Mouse (Mus musculus) liver, embryonic 13.5 days (tissue): ENCODE measurements around the gene Sestd1. TPM values are rescaled to one million over a fixed set of nuclear protein-coding genes. Genes with fewer than 3 reads are reported as not detected.

Source experiments
- ATAC-seq: fragments of 200-750 bp; cut with Nextera tagmentation; 2 replicates; pipeline ENCODE4 v1.8.0; 2017; ENCODE audit warnings: low read depth, mild to moderate bottlenecking, moderate number of reproducible peaks, moderate library complexity
- DNase-seq: peaks from one replicate; pipeline ENCODE4 v3.0.0; 2022
- H3K27ac ChIP-seq: fragments of 300-500 bp; sonication (generic); 2 replicates; pipeline ENCODE4 v1.5.1; 2015; ENCODE audit warnings: moderate library complexity, mild to moderate bottlenecking, inconsistent platforms
- H3K27me3 ChIP-seq: fragments of 300-500 bp; sonication (generic); 2 replicates; pipeline ENCODE4 v1.6.1; 2015; ENCODE audit warnings: mild to moderate bottlenecking, inconsistent platforms
- H3K36me3 ChIP-seq: fragments of 300-500 bp; sonication (generic); 2 replicates; pipeline ENCODE4 v1.6.1; 2015; ENCODE audit warnings: mild to moderate bottlenecking, inconsistent platforms
- H3K4me1 ChIP-seq: fragments of 300-500 bp; sonication (generic); replicated peaks from 2 replicates; pipeline ENCODE4 v1.6.1; 2015; ENCODE audit warnings: inconsistent platforms
- H3K4me2 ChIP-seq: fragments of 300-500 bp; sonication (generic); 2 replicates; pipeline ENCODE4 v1.6.1; 2015; ENCODE audit warnings: inconsistent platforms, mild to moderate bottlenecking, moderate library complexity
- H3K4me3 ChIP-seq: fragments of 300-500 bp; sonication (generic); replicated peaks from 2 replicates; pipeline ENCODE4 v1.5.1; 2015; ENCODE audit warnings: mild to moderate bottlenecking, inconsistent platforms
- H3K9ac ChIP-seq: fragments of 300-500 bp; sonication (generic); 2 replicates; pipeline ENCODE4 v1.6.1; 2015; ENCODE audit warnings: mild to moderate bottlenecking, inconsistent platforms
- H3K9me3 ChIP-seq: fragments of 300-500 bp; sonication (generic); replicated peaks from 2 replicates; pipeline ENCODE4 v1.6.1; 2016; ENCODE audit warnings: inconsistent platforms
- whole genome bisulfite sequencing: fragments of 180-500 bp; shearing (Covaris S2); methylation state at CpG from one replicate; pipeline ENCODE4 v1.1.7; 2015; ENCODE audit not compliant: insufficient replicate concordance; 5-methylcytosine and 5-hydroxymethylcytosine counted together
- polyA plus RNA-seq: library from polyadenylated mRNA; unstranded; fragments of >200 nt; fragmentation: Nextera tagmentation; extraction: Ambion mirVana; gene quantifications from 2 replicates; pipeline ENCODE4 v1.2.1, GENCODE M21; 2015

Sestd1 gene
- polyA plus RNA-seq, 1 experiment from 2014 or later, result 0.54 TPM

DNA sequence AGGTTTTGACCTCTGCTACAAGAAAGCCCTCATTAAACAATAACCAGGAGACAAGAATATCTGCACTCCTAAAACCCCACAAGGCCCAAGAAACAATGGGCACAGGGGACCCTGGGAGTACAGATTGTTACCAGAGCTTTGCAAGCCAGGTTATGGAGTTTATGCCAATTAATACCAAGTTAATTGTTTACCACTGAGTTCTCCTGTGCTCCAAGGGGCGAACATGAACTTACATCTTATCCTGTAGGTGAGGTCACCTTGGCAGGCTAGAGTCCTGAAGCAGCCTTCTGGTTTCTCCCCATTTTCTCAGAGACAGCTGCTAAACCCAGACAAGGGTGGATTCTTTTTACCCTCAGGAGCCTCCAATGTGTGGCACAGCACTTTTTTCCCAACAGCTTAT, 32.0 kb downstream of the Sestd1 start:
- ATAC-seq (no peak), DNase-seq (no peak)
- no peak overlapping the region for H3K4me3 ChIP-seq
- H3K27ac ChIP-seq, result no peak overlapping the region
- H3K36me3 ChIP-seq, result no peaks in the 10 kb centered on the region
- 37% methylated on average over 1 of the region's 1 CpGs for WGBS
- H3K4me2 ChIP-seq, result no peak overlapping the region
- no peaks in the 10 kb centered on the region for H3K4me1 ChIP-seq
- no peak overlapping the region for H3K9ac ChIP-seq
- H3K9me3 ChIP-seq, result no peaks in the 10 kb centered on the region
- no peaks in the 10 kb centered on the region for H3K27me3 ChIP-seq

DNA sequence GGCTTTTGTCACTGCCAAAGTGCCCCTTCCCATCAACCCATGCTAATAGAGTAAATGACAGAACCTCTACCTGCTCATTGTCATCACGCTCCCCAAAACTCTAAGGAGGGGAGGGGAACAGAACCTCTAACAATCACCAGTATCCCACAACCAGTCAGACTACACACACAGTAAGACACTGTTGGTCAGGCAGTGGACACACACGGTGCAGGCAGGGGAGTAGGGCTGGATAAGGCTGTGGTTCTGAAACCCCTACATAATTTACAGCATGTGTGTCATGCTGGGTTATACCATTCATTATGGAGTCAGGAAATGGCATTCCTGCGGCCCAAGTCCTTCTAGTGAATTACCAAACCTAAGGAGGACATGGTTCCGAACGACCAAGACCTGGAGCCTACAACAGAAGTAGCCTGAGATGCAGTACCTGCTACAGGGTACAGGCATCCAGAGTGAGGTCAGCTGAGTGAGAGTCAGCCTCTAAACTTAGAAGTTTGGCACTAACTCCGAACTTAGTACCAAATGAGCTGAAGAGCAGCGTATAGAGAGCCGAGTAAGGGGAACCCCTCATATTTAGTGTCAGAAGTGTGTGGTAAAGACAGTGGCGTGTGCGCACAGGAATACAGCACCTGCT, 33.1 kb downstream of the Sestd1 start:
- H3K27ac ChIP-seq, result no peak overlapping the region
- no peaks in the 10 kb centered on the region for H3K27me3 ChIP-seq
- H3K36me3 ChIP-seq, result no peaks in the 10 kb centered on the region
- H3K9me3 ChIP-seq, result no peaks in the 10 kb centered on the region
- H3K9ac ChIP-seq, result no peak overlapping the region
- ATAC-seq (no peak), DNase-seq (no peak)
- no peak overlapping the region for H3K4me2 ChIP-seq
- 71% methylated on average over 10 of the region's 10 CpGs for WGBS
- no peak overlapping the region for H3K4me3 ChIP-seq
- H3K4me1 ChIP-seq, result no peaks in the 10 kb centered on the region

DNA sequence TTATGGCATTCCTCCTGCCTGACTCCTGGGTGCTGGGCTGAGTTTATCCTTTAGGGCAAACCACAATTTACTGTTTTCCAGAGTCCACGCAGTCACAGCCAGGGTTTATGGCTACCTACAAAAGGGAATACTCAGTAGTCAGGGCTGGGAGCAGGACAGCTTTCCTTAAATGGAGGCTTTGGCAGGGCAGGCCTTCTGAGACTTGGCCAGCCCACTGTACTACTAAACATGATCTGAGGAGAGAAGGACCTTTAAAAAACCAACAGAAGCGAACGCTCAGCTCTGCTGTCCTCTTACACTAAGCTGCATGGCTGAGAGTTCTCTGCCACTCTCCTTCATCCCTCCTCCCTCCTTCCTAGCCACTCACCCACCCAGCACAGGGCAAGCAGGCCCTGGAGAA, 34.6 kb downstream of the Sestd1 start:
- no peaks in the 10 kb centered on the region for H3K9me3 ChIP-seq
- no peaks in the 10 kb centered on the region for H3K4me1 ChIP-seq
- no peak overlapping the region for H3K4me3 ChIP-seq
- no peaks in the 10 kb centered on the region for H3K27me3 ChIP-seq
- no peak overlapping the region for H3K9ac ChIP-seq
- no peak overlapping the region for H3K4me2 ChIP-seq
- no peaks in the 10 kb centered on the region for H3K36me3 ChIP-seq
- no peak for ATAC-seq
- no peak overlapping the region for H3K27ac ChIP-seq
- 72% methylated on average over 3 of the region's 3 CpGs for WGBS
- no peak for DNase-seq

DNA sequence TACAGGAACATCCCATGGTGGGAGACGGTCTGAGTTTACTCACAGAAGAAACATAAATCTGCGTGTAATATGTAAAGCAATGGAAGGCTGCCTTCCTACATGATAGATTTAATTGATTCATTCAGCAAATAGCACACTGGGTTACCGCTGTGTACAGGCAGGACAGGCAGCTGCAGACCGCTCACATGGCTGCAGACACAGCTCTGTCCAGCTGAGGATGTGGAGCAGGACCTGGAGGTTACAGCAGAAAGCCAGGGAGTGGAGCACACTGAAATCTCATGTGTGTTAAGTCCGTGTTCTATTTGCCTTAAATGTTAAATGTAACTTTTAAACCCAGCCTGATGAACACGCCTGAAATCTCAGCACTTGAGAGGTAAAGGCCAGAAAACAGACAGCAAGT, 38.1 kb downstream of the Sestd1 start:
- Histone ChIP-seq H3K9ac (no peak overlapping the region), H3K9me3 (no peaks in the 10 kb centered on the region), H3K4me3 (no peak overlapping the region), H3K36me3 (no peaks in the 10 kb centered on the region), H3K4me2 (no peak overlapping the region), H3K27me3 (no peaks in the 10 kb centered on the region), H3K27ac (no peak overlapping the region), H3K4me1 (no peaks in the 10 kb centered on the region)
- DNase-seq (no peak), ATAC-seq (no peak)
- WGBS, result 65% methylated on average over 6 of the region's 6 CpGs

DNA sequence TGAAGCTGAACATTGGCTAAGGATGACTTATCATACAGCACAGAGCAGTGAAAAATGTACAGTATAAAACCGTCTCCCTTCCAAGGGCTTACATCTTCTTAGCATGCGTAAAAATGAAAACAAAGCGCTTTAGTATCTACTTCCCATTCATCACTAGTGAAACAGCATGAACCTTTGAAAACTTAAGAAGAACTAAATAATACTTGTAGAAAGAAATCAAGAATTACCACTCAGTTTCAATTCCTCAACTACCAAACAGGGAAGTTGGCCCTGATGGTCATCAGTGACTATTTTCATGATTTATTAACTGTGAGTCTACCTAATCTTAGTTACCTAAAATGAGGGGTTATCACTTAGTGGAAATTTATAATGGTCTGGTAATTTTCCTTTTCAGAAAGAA, 41.8 kb downstream of the Sestd1 start:
- Histone ChIP-seq H3K4me1 (no peaks in the 10 kb centered on the region), H3K9ac (no peak overlapping the region), H3K4me2 (no peak overlapping the region), H3K27me3 (no peaks in the 10 kb centered on the region), H3K9me3 (no peaks in the 10 kb centered on the region), H3K36me3 (no peaks in the 10 kb centered on the region), H3K4me3 (no peak overlapping the region), H3K27ac (no peak overlapping the region)
- DNase-seq (no peak), ATAC-seq (no peak)
- WGBS, result 70% methylated on average over 3 of the region's 3 CpGs

DNA sequence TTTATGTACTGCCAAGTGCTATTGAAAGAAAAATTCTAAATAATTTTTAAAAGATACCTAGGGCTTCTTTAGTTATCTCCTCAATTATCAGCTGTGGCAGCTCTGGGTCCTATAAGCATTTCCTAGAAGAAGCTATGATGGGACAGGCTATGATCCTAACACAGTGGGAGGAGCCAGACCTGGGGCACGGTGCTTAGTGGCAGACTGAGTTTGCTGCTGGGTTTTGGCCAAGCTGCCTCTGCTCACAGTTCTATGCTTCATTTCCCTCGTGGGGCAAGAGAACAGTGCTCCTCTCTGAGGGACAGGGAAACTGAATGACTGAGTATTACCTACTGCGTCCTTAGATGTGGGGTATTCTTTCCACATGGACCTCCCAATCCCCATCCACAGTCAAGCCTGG, 42.3 kb downstream of the Sestd1 start:
- DNase-seq, result no peak
- no peaks in the 10 kb centered on the region for H3K27me3 ChIP-seq
- H3K4me1 ChIP-seq, result no peaks in the 10 kb centered on the region
- H3K4me2 ChIP-seq, result no peak overlapping the region
- 33% methylated on average over 3 of the region's 3 CpGs for WGBS
- H3K9ac ChIP-seq, result no peak overlapping the region
- ATAC-seq, result no peak
- no peak overlapping the region for H3K27ac ChIP-seq
- H3K9me3 ChIP-seq, result no peaks in the 10 kb centered on the region
- H3K4me3 ChIP-seq, result no peak overlapping the region
- no peaks in the 10 kb centered on the region for H3K36me3 ChIP-seq

DNA sequence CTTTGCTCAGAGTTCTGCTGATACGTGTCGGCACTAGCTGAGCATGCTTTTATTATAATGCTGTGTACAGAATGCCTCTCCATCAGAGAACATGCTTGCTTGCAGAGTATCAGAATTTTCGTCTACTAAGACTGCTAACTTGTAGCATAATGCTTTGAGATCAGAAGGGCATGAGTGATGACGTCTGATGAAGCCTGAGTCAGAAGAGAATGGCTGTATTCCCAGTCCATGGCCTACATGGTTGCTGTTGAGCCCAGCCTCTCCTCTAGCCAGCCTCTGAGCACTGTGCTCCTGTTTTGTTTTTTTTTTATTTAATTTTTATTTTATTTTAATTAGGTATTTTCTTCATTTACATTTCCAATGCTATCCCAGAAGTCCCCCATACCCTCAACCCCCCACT, 43.5 kb downstream of the Sestd1 start:
- DNase-seq, result no peak
- Histone ChIP-seq H3K9me3 (no peaks in the 10 kb centered on the region), H3K4me2 (no peak overlapping the region), H3K27me3 (no peaks in the 10 kb centered on the region), H3K4me1 (no peaks in the 10 kb centered on the region), H3K27ac (no peak overlapping the region), H3K9ac (no peak overlapping the region), H3K4me3 (no peak overlapping the region), H3K36me3 (no peaks in the 10 kb centered on the region)
- 65% methylated on average over 4 of the region's 4 CpGs for WGBS
- no peak for ATAC-seq

DNA sequence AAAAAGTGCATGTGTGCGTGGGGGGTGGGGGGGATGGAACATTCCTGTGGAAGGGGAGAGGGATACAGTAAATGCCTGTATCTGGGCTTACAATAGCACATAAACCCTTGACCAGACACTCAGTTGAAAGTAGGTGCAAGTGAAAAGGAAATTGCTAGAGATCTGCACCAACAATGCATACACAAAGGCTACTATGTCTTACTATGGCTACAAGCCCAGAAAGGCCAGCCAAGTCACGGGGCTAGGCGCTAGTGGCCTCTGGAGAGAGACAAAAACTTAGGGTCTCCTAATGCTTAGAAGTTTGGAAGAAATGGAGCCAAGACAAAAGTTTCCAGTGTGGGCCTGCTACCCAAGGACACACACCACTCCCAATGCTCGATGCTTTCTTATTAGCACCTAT, 44.5 kb downstream of the Sestd1 start:
- H3K4me3 ChIP-seq, result no peak overlapping the region
- no peak for DNase-seq

DNA sequence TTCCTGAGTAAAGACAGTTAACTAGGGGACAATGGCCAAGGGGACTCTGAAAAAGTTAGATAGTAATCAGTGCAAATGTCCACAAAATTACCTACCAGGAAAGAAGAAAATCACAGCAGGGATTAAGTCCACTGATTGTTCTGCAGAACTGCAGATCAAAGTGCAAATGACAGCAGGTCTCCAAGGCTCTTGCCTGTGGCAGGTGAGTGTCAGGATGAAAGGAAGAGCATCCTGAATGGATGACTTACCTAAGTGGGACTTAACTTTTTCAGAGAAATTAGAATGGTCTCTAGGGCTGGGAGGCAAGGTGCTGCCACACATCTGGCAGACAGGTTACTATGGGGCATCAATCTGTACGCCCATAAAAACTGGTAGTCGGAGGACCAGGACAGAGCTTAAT, 47.8 kb downstream of the Sestd1 start:
- WGBS, result 79% methylated on average over 2 of the region's 2 CpGs
- DNase-seq, result no peak
- Histone ChIP-seq H3K9ac (no peak overlapping the region), H3K4me3 (no peak overlapping the region), H3K9me3 (no peaks in the 10 kb centered on the region), H3K27ac (no peak overlapping the region), H3K36me3 (no peaks in the 10 kb centered on the region), H3K4me2 (no peak overlapping the region), H3K4me1 (no peaks in the 10 kb centered on the region), H3K27me3 (no peaks in the 10 kb centered on the region)
- ATAC-seq, result no peak

More for the DNA sequence above, 44.5 kb downstream of the Sestd1 start:
- H3K27ac ChIP-seq, result no peak overlapping the region
- H3K9me3 ChIP-seq, result no peaks in the 10 kb centered on the region
- no peak overlapping the region for H3K4me2 ChIP-seq
- no peaks in the 10 kb centered on the region for H3K36me3 ChIP-seq
- H3K4me1 ChIP-seq, result no peaks in the 10 kb centered on the region
- H3K9ac ChIP-seq, result no peak overlapping the region
- no peak for ATAC-seq
- H3K27me3 ChIP-seq, result no peaks in the 10 kb centered on the region
- 70% methylated on average over 4 of the region's 4 CpGs for WGBS

DNA sequence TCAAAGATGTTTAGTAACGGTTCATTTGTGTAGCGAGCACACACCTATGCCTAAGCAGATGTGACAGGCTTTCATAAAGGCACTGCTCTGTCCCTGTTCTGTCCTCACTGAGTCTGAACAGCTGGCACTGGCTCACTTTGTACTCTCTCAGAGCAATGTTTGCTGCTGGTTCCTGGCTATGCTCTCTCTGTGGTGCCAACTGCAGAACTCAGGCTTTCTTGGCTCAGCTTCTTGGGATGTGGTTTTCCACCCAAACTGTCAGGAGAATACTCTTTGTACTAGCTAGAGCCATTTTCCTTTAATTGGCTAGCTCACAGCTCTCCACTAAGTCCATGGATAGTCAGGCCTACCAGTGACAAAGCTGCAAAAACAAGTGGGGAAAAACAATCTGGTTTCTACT, 59.4 kb downstream of the Sestd1 start:
- H3K27ac ChIP-seq, result no peak overlapping the region
- ATAC-seq (no peak), DNase-seq (no peak)
- H3K9ac ChIP-seq, result no peak overlapping the region
- no peaks in the 10 kb centered on the region for H3K27me3 ChIP-seq
- H3K36me3 ChIP-seq, result no peaks in the 10 kb centered on the region
- no peak overlapping the region for H3K4me2 ChIP-seq
- WGBS, result 65% methylated on average over 2 of the region's 2 CpGs
- no peaks in the 10 kb centered on the region for H3K4me1 ChIP-seq
- H3K9me3 ChIP-seq, result no peaks in the 10 kb centered on the region
- H3K4me3 ChIP-seq, result no peak overlapping the region

DNA sequence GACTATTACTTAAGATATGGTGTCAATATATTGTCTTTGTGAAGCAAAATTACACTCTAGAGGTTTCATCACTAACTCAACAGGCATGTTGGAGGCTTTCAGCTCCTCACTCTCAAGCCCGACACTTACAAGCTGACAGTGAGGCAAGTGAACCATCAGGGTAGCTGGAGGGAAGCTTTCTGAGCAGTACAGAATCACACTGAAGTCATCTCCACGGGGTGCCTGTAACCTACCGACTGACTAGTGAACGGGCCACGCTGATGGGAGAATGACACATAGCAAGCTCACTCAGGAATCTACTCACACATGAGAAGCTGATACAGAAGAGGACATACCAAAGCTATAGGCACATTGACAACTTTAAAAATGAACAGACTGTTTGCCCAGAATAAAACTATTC, 67.5 kb downstream of the Sestd1 start:
- Histone ChIP-seq H3K9ac (no peak overlapping the region), H3K4me3 (no peak overlapping the region), H3K27me3 (no peaks in the 10 kb centered on the region), H3K27ac (no peak overlapping the region), H3K9me3 (no peaks in the 10 kb centered on the region), H3K4me1 (no peaks in the 10 kb centered on the region), H3K36me3 (no peaks in the 10 kb centered on the region), H3K4me2 (no peak overlapping the region)
- DNase-seq, result no peak
- 67% methylated on average over 5 of the region's 5 CpGs for WGBS
- ATAC-seq, result no peak

DNA sequence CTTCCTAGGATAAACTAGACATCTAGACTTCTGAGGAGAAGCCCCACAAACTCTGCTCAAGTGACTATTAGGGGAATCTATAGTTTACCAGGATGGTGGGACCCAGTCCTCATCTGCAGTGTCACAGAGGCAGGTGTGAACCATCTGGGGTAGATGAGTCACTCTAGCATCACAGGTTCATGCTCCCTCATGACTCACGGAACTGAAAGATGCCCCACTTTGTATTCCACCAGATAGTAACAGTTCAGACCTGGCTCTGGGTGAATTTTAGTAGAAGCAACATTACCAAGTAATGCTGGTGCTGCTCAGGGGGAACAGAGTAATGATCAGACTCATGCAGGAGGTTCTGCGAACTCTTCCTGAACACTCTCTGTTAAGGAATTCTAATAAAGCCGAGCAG, 73.4 kb downstream of the Sestd1 start:
- Histone ChIP-seq H3K4me1 (no peaks in the 10 kb centered on the region), H3K4me2 (no peak overlapping the region), H3K9me3 (no peaks in the 10 kb centered on the region), H3K36me3 (no peaks in the 10 kb centered on the region), H3K9ac (no peak overlapping the region), H3K4me3 (no peak overlapping the region), H3K27me3 (no peaks in the 10 kb centered on the region), H3K27ac (no peak overlapping the region)
- ATAC-seq (no peak), DNase-seq (no peak)
- 72% methylated on average over 3 of the region's 3 CpGs for WGBS
